Mouse (Mus musculus): ENCODE measurements at regions not wholly inside any gene's neighbourhood (a gene's known extent, or its start where the extent isn't known, plus 50 kb on each side); places are given as distances from the start of the nearest gene placed in this dataset.

- TF ChIP-seq CTCF (conservative IDR thresholded peaks at IDR 0.05; ENCODE audit: insufficient read depth, insufficient read length, low read depth, low read length) (no peak), POLR2A (IDR thresholded peaks at IDR 0.05; ENCODE audit: low read depth, low read length) (no peak)
These were observed 90.3 kb downstream of the Mex3b start for GRCm38 (mm10) chr7:82957208-82957977.
